Mouse (Mus musculus) C2C12 (cell line): ENCODE measurements at regions not wholly inside any gene's neighbourhood (a gene's known extent, or its start where the extent isn't known, plus 50 kb on each side); places are given as distances from the start of the nearest gene placed in this dataset.

Source experiments
- H3K27me3 ChIP-seq: one replicate; pipeline ENCODE4 v1.6.1; 2011; ENCODE audit not compliant: control insufficient read depth, insufficient read depth, insufficient read length
- H3K36me3 ChIP-seq: one replicate; pipeline ENCODE4 v1.6.1; 2011; ENCODE audit not compliant: control insufficient read depth, insufficient read depth
- H3K4me3 ChIP-seq: one replicate; pipeline ENCODE4 v1.5.1; 2011; ENCODE audit warnings: mild to moderate bottlenecking, control low read depth; ENCODE audit not compliant: poor library complexity, insufficient read depth, severe bottlenecking
- H3K79me2 ChIP-seq: one replicate; pipeline ENCODE4 v1.6.1; 2011; ENCODE audit not compliant: control insufficient read depth, insufficient read depth
- H3K79me3 ChIP-seq: one replicate; pipeline ENCODE4 v1.6.1; 2011; ENCODE audit warnings: low read depth, control low read depth
- H3ac ChIP-seq: one replicate; pipeline ENCODE3; 2011; ENCODE audit warnings: low read depth; ENCODE audit not compliant: control insufficient read depth, insufficient read length
- CEBPB ChIP-seq: IDR thresholded peaks from one replicate; pipeline ENCODE4 v1.6.1; 2011; ENCODE audit warnings: low read depth, mild to moderate bottlenecking, control low read depth, moderate library complexity
- CTCF ChIP-seq: IDR thresholded peaks from one replicate; pipeline ENCODE4 v1.5.1; 2011; ENCODE audit not compliant: control insufficient read depth, insufficient read depth, insufficient read length
- FOSL1 ChIP-seq: IDR thresholded peaks from one replicate; pipeline ENCODE4 v1.8.0; 2011; ENCODE audit warnings: mild to moderate bottlenecking, low read length; ENCODE audit not compliant: poor library complexity, insufficient read depth, severe bottlenecking
- MAX ChIP-seq: IDR thresholded peaks from one replicate; pipeline ENCODE4 v1.6.1; 2011; ENCODE audit warnings: mild to moderate bottlenecking, control low read depth
- MYOD1 ChIP-seq: IDR thresholded peaks from one replicate; pipeline ENCODE4 v1.6.1; 2011; ENCODE audit warnings: low read depth; ENCODE audit not compliant: control insufficient read depth, insufficient read length
- MYOG ChIP-seq: IDR thresholded peaks from one replicate; pipeline ENCODE4 v1.6.1; 2011; ENCODE audit not compliant: control insufficient read depth, insufficient read length; ENCODE audit errors: extremely low read depth
- USF1 ChIP-seq: IDR thresholded peaks from one replicate; pipeline ENCODE4 v1.6.1; 2011; ENCODE audit warnings: low read depth, mild to moderate bottlenecking, control low read depth, moderate library complexity

DNA sequence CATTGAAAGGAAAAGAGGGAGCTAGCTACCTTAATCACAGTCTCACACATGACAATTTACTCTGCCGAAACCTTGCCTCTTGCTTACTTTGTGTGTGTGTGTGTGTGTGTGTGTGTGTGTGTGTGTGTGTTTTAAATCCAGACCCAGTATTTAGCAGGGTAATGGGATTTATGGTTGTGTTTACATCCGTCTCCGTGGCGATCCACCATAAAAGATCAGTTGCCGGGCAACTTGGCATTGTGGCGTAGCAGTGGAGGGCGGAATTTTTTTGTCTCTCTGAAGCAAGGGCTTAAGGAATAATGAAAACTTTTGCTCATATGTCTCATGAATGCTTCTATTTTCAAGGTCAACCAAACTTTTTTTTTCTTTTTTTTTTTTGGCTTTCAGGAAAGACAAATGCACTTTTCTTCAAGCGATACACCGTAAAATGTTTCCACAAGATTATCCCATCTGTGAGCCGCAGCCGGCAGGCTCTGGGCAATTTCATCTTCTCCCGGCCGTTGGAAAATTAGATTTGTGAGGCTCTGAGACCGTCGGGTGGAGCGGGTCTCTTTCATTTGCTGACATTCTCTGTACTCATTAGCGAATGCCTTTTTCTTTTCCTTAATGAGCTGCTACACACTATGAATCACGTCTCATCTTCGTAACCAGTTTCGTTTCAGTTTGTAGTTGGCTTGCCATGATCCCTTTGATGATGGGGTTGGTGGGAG lies 53.9 kb upstream of the Ptch1 start:
- H3ac ChIP-seq = no peak overlapping the region
- no peak overlapping the region for H3K4me3 ChIP-seq
- TF ChIP-seq CTCF = no peak
- no peak for TF ChIP-seq FOSL1
- TF ChIP-seq USF1 = no peak
- TF ChIP-seq MYOD1 = no peak
- TF ChIP-seq MAX = no peak
- TF ChIP-seq CEBPB = no peak
- no peak for TF ChIP-seq MYOG
- H3K36me3 ChIP-seq = no peaks in the 10 kb centered on the region
- no peaks in the 10 kb centered on the region for H3K79me3 ChIP-seq
- H3K79me2 ChIP-seq = no peaks in the 10 kb centered on the region
- peaks cover 4% of the 10 kb centered on the region for H3K27me3 ChIP-seq

DNA sequence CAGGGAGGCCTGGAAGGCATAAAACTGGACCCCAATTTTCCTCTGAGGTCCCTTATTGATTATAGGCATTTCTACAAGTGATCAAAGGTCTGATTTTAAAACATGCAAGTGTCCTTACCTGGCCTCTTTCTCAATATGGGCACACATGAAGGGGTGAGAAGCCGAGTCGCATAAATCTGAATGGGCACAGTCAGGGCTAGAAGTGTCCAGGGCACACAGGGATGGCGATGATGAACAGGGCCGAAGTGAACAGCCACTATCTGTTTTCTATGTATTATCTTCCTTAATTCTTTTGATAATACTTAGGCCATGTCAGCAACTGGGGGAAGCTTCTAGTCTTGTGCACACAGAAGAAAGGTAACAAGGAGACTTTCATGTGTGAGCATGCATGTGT lies 54.5 kb upstream of the Ptch1 start:
- H3K27me3 ChIP-seq = peaks cover 4% of the 10 kb centered on the region
- no peak overlapping the region for H3K4me3 ChIP-seq
- no peaks in the 10 kb centered on the region for H3K79me2 ChIP-seq
- TF ChIP-seq MYOG (no peak), MAX (no peak), MYOD1 (no peak), FOSL1 (no peak), USF1 (no peak), CTCF (no peak), CEBPB (no peak)
- no peak overlapping the region for H3ac ChIP-seq
- H3K36me3 ChIP-seq = no peaks in the 10 kb centered on the region
- H3K79me3 ChIP-seq = no peaks in the 10 kb centered on the region

DNA sequence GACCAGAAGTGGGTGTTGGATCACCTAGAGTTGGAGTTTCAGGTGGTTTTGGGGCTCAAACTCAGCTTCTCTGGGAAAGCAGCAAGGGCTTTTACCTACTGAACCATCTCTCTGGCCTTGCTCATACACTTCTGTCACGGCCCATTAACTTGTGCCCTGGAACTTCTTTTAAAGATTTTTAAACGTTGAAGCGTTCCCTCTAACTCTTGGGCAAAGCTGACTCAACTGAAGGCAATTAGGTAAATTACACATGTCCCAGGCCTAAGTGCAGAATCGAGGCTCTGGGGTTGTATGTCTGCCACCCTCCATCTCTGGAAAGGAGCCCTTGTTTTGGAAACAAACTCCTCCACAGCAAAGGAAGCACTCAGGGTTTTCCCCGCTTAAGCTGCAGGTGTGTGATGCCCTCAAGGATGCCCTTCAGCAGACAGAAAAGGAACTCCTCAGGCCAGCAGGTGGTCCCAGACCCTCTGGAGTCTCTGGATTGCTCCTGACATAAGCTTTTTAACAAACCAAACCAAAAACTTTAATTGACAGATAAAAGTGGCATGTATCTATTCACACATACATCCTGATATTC lies 58.5 kb upstream of the Ptch1 start:
- H3K4me3 ChIP-seq = no peak overlapping the region
- TF ChIP-seq CEBPB = no peak
- no peak for TF ChIP-seq MYOG
- no peak for TF ChIP-seq USF1
- TF ChIP-seq MAX = no peak
- TF ChIP-seq MYOD1 = no peak
- TF ChIP-seq FOSL1 = no peak
- TF ChIP-seq CTCF = no peak

DNA sequence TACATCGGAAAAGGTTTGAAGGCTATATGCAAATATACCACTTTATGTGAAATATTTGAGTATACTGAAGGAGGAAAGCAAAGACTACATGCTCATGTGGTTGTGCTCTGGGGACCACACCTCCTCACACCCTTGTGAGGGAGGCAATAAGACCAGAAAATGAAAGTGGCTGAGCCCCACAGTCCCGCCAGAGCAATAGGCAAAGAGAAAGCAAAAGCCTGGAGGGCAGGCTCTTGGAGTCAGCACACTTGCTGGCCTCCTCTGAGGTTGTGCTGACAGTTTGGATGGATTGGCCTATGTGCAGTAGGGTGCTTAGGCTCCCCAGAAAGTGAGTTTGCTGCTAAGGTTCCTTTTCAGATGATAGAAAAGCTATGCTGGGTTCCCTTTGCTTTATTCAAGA lies 60.9 kb upstream of the Ptch1 start:
- H3ac ChIP-seq = no peak overlapping the region
- H3K79me3 ChIP-seq = no peaks in the 10 kb centered on the region
- no peak overlapping the region for H3K4me3 ChIP-seq
- TF ChIP-seq MYOD1 (no peak), CEBPB (no peak), CTCF (no peak), MAX (no peak), FOSL1 (no peak), USF1 (no peak), MYOG (no peak)
- H3K27me3 ChIP-seq = no peaks in the 10 kb centered on the region
- no peaks in the 10 kb centered on the region for H3K79me2 ChIP-seq
- no peaks in the 10 kb centered on the region for H3K36me3 ChIP-seq

More for the DNA sequence above, 58.5 kb upstream of the Ptch1 start:
- H3K36me3 ChIP-seq = no peaks in the 10 kb centered on the region
- H3ac ChIP-seq = no peak overlapping the region
- H3K79me3 ChIP-seq = no peaks in the 10 kb centered on the region
- no peaks in the 10 kb centered on the region for H3K79me2 ChIP-seq
- H3K27me3 ChIP-seq = no peaks in the 10 kb centered on the region

DNA sequence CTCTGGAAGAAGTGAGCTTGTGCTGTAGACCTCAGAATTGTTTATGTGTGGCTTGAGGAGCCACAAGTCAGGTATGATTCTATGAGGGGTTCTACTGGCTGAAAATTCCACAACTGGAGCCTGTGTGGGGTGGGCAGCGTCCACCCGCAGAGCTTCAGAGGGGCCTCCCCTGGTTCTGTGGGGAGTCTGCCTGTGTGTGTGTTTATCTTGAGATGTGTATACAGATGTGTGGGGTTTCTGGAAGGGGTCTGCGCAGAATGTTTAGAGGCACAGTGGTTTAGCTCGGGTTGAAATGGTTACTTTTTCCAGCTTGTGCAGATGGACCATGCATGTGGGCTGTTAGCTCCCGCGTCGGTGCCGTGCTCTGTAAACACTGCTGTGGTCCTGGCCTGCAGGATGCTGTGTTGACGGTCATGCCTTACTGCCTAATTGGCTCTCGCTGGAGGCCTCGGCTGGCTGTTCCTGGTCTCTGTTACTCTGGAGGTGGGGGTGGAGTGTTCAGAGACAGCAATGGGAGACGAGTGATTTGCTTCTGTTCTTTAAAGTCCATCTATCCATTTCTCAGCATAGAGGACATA lies 68.3 kb upstream of the Ptch1 start:
- no peaks in the 10 kb centered on the region for H3K36me3 ChIP-seq
- no peaks in the 10 kb centered on the region for H3K79me3 ChIP-seq
- TF ChIP-seq CTCF (no peak), FOSL1 (no peak), MAX (no peak), CEBPB (no peak), MYOG (no peak), MYOD1 (no peak), USF1 (no peak)
- no peaks in the 10 kb centered on the region for H3K27me3 ChIP-seq
- H3K4me3 ChIP-seq = no peak overlapping the region
- no peak overlapping the region for H3ac ChIP-seq
- H3K79me2 ChIP-seq = no peaks in the 10 kb centered on the region
